Mouse (Mus musculus): ENCODE measurements around the gene Dpm2. TPM values are rescaled to one million over a fixed set of nuclear protein-coding genes. Genes with fewer than 3 reads are reported as not detected.

Dpm2 gene
- total RNA-seq, 2 experiments from 2014 or later, result 60.5 to 61.1 TPM

DNA sequence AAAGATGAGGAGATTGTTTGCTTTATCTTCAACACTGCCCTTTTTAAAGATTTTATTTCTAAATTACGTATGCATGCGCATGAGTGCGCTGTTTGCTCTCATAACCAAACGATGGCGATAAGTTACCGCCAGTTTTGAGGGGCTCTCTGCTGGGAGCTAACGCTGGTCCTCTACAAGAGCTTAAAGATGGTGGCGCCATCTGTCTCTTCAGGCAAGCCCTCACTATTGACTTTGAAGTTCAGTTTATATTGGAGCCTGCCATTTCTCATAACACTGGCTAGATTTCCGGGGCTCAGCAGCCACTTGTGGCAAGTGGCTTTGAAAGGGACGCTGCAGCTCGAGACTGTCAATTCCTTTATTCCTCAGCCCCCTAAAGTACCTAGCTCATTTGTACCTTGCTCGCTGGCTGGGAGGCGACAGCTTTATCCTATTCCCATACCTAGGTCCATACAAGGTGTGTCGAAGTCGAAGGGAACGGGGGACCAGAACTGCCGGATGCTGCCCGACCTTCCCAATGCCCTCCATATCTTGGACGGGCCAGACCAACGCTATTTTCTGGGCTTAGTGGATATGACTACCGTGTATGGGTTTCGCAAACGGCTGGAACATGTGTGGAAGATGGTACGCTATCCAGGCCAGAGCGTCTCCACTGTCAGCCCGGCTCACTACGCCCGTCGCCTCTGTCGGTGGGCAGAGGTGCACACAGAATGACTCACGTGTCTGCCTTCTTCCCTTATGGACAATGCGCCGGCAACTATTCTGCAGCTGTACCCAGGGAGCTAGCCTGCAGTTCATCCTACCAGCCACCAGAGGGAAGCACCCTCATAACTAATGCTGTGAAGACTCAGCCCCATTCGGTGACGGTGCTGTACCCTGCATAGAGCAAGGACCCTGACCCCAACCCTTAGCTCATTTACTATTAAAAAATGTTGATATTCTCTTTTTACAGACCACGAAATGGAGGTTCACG is 12.5 kb downstream of the Dpm2 start:
- DNase-seq, result peak; percentile 78 to 86

GRCm38 (mm10) chr2:32585149-32585714 is 14.6 kb downstream of the Dpm2 start:
- no peak for DNase-seq

DNA sequence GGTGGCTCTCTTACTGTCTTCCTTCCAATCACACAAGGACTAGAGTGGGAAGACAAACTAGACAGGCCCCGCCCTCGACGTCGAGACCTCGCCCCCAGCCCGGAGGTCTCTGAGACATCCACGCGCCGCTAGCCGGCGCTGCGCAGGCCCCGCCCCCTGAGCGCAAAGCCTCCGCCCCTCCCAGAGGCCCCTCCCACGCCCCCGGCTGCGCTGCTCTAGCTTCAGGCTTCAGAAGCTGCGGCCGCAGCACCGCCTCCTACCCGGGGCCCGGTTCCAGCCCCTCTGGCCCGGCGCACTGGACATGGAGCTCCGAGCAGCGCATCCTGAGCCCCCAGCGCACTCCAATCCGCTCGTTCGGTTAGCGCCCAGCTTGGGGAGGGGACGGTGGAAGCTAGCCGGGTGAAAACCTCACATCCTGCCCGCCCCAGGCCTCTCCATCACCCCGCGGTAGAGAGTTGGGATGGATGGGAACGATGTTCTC is 16.3 kb downstream of the Dpm2 start, which contains the start of gene St6galnac4:
Gene St6galnac4 (plus strand): TSS at position 225 of the 481 bp plus-strand sequence.
- DNase-seq, result peak; percentile 93 to 97

DNA sequence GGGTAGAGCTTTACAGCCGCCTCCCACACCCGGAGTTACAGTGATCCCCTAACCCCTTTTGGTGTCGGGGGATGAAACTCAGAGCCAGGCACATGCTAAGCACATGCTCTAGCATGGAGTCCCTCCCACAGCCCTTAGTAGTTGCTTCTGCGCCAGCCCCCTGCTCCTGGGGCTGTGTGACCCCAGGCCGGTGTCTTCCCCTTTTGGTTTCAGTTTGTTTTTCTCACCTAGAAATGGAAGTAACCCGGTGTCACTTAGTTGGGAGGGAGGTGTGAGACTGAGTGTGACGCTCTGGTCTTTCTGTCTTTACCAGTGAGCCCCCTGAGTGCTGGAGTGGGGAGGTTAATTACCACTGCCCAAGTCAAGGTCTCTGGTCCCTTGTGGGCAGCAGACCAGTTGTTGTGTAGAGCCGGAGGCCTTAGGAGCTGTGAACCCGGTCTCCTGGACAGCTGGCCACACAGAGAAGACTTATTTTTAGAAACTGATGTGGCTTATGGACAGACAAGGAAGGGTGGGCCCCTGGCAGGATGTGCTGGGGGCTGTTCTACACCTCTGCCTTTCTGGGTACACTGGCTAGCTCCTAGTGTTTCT is 17.2 kb downstream of the Dpm2 start:
- DNase-seq, result no peak

DNA sequence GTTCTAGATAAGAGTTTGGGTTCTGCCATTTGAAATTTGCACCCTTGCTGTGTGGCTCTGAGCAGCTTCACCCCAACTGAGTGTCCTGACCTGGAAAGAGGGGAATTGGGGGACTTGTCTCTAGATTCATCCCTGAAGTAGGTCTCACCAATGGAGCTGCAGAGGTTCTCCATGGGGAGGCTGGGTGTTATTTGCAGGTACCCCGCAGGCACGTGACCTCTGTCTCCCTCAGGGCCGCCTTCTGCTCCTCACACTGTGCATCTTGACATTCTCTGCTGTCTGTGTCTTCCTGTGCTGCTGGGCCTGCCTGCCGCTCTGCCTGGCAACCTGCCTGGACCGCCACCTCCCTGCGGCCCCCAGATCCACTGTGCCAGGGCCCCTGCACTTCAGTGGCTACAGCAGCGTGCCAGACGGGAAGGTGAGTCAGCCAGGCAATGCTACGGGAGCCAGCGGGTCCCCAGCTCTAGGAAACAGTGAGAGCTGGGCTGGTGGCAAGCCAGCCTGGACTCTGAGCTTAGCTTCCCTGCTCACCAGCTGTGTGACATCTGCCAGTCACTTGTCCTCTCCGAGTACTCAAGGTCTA is 18.6 kb downstream of the Dpm2 start:
- DNase-seq, result peak; percentile 62 to 69

GRCm38 (mm10) chr2:32590224-32590623 is 19.6 kb downstream of the Dpm2 start:
- no peak for DNase-seq

- no peak for DNase-seq
Observed at GRCm38 (mm10) chr2:32591249-32591648, 20.6 kb downstream of the Dpm2 start.

- peak; percentile 43 to 50 for DNase-seq
Observed at GRCm38 (mm10) chr2:32596725-32597124, 26.1 kb downstream of the Dpm2 start.

DNA sequence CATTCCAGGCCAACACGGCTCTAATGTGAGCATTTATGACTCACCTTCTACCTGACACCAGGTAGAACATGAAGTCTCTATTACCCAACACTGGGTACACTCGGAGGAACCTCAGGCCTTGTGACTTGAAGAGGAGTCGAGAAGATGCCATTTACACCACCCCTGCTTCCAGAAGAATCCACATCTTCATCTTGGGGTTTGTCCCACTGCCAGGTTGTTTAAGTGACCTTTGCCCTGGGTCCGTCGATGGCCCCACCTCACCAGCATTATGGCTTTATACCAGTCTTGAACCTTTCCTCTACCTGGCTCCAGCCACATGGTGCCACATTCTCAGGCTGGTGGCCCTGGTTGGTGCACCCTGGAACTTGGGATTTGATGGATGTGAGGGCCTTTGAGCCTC is 26.6 kb downstream of the Dpm2 start:
- no peak for DNase-seq

DNA sequence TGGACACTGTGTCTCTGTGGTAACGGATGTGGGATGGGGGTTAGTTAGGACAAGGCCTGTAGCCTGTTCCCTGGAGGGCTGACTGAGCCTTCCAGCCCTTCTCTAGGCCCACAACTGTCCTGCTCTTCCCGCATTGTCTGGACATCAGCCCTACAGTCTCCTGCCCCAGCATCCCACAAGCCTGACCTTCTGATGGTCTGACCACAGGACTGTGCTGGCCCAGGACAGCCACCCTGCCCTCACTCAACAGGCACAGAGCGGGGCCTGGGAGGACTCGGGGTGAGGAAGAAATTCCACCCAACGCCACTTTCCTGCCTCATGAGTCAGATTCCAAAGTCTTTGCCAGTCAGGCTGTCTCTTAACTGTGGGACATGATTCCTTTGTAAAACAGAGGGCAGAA is 27.0 kb downstream of the Dpm2 start:
- no peak for DNase-seq

DNA sequence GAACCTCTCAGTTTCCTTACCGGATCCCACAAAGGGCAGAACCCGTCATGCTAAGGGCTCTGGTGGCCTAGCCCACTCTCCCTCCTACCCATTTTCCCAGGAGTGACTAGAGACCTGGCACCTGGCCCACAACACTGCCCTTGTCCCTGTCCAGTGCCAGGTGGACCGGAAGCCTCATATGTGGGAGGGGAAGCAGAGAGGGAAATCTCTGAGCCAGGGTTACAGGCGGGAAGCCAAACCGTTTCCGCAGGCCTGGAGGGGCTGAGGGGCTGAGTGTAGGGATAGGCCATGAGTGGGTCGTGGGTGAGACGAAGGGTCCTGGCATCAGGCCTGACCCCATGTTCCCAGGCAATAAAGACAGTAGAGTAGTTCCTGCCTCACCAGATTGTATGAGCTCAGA is 27.8 kb downstream of the Dpm2 start:
- no peak for DNase-seq

- no peak for DNase-seq
Observed at GRCm38 (mm10) chr2:32599409-32599808, 28.8 kb downstream of the Dpm2 start, which contains the start of gene St6galnac6. St6galnac6 (plus strand) TSS chr2:32599709.

GRCm38 (mm10) chr2:32601417-32602065 is 30.9 kb downstream of the Dpm2 start:
- peak; percentile 52 to 69 for DNase-seq

DNA sequence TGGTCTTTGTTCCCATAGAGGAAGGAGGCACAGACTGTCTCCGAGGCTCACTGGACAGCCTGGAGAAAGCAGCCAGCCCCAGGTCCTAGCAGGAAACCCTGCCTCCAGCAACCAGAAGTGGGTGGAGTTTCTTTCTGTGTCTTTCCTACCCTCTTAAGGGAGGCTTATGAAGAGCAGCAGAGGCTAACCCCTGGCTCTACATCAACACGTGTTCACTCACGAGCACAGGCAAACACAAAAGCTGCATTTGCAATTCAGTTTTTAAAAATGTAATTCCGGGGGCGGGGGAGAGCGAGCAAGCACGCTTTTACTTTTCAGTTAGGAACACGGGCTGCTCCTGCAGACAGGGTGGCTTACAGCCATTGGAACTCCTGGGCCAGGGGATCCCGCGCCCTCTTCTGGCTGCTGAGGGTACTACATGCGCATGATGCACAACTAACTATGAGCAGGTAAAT is 32.0 kb downstream of the Dpm2 start:
- peak; percentile 91 for DNase-seq

DNA sequence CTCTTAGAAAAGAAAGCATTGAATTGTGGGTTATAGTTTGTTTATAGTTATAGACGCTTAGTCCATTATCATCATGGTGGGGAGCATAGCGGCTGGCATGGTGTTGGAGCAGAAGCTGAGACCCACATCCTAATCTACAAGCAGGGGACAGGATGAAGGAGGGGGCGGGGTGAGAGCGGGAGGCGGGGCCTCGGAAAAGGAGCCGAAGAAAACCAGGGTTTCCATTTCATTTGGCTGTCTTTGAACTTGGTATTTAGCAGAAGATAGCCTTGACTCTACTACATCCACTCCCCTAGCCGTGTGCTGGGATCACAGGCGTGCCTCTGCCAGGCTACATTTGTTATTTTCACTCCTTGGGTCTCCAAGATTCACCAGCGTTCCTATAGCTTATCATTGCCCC is 34.0 kb downstream of the Dpm2 start:
- DNase-seq, result no peak

DNA sequence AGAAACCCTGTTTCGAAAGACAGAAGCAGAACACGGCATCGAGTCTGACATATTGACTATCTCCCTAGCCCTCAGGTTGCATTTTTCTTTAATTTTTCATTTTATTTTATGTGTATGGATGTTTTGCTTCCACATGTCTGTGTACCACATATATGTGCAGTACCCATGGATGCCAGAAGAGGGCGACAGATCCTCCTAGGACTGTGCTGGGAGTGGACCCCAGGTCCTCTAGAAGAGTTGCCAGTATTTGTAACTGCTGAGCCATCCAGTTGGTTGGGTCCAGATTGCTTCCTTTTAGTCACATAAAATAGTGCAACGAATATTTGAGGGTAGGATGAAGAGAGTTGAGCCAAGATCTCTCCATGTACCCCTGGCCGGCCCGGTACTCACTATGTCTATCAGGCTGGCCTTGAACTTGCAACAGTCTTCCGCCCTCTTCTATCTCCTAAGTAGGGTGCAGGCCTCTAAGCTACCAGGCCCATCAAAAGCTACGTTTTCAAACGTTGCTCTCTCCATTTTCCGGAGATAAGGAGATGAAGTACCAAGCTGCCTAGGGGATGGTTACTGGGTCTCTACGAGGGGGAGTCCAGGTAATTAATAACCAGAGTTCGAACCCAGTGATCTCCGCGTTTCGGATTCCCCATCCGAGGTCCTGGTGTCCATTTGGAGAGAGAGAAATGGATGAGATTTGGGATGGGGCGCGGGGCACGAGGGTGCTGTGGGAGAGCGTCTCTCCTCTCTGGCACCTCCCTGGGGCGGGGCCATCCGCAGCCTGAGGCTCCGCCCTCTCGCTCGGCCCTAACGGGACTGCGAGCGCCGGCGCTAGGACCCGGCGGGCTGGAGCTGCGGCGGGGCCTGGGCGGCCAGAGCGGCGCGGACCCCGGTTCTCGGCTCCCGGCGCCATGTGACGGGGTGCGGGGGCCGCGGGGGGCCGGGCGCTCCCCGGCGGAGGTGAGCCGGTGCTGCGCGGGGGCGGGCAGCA is 35.8 kb downstream of the Dpm2 start:
- DNase-seq, result peak; percentile 91 to 97

- DNase-seq, result peak; percentile 34 to 60
Observed at GRCm38 (mm10) chr2:32607262-32607947, 36.7 kb downstream of the Dpm2 start.

DNA sequence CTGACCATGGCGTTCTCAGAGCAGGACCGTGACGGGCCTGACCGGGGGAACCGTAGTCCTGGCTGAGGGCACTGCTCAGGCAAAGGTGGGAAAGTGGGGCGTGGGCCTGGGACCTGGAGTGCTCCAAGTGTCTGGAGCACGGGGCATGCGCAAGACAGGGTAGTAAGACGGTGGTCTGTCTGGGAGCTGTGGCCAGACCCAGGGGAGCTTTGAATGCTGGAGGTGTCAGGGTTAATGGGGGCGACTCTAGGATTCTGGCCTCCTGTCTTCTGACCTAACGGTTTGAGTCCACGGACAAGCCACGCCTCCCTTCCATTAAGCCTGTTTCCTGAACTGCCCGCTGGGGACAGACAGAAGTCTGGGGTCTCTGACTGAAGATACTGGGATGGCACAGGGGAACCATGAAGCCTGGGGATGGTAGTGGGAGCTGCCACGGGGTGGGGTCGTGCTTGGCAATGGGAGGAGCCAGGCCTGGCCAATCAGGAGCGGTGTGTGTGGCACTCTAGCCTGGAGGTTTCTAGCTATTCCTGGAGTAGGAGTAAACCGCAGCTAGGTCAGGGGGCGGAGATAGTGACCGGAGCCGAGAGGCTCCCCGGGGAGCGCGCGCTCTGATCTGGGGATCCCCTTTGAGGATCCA is 37.6 kb downstream of the Dpm2 start:
- DNase-seq, result peak; percentile 89 to 90

GRCm38 (mm10) chr2:32608778-32609435 is 38.2 kb downstream of the Dpm2 start:
- DNase-seq, result peak in 1 of 2 experiments; percentile 76
